Mouse (Mus musculus): ENCODE measurements at regions not wholly inside any gene's neighbourhood (a gene's known extent, or its start where the extent isn't known, plus 50 kb on each side); places are given as distances from the start of the nearest gene placed in this dataset.

DNA sequence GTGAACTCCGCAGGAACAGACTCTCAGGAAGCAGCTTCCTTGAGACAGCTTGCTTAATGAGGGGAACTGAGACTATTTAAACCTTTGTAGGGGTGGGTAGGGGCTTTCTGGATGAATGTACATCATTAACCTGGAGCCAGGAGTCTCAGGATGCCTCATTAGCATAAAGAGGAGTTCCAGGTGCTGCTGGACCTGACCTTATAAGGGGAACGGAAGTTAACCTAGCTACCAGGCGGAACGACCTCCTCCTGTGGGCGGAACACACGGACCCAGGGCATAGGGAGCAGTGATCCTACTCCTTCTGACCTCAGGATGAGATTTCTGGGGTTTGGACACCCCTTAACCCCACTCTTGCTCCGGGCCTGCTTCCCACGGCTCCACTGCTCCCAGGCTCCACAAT, 417.6 kb upstream of the Smim15 start:
- no peak for DNase-seq

DNA sequence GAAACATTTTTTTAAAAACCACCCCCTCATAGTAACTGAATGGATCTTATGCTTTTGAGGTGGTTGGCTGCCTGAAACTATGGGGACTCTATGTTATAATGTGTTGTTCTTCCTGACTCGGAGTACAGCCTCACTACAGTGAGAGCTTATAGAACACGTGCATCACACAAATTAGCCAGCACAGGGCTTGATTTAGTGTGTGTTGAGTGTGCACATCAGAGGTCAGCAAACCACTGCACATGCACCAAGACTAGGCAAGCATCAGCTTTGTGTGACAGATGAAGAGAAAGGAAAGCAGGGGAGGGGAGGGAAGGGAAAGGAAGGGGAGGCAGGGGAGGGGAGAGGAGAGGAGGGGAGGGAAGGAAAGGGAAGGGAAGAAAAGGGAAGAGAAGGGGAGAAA, 422.9 kb upstream of the Smim15 start:
- no peak for DNase-seq

DNA sequence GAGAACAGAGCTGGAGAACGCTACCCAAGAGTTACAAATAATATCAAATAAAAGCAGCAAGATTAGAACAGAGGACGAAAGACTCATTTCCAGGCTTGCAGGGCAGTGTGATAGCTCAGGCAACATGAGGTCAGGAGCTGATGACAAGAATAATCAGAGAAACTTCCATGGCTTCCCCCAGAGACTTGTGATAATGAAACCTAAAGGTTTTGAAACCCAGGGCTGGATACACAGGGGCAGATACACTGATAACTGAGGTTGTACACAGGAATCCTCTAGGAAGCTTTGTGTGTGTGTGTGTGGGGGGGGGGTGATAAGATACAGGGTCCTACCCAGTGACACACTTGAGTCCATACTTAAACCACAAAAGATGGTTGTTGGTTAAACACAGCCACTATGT, 423.4 kb upstream of the Smim15 start:
- no peak for DNase-seq

DNA sequence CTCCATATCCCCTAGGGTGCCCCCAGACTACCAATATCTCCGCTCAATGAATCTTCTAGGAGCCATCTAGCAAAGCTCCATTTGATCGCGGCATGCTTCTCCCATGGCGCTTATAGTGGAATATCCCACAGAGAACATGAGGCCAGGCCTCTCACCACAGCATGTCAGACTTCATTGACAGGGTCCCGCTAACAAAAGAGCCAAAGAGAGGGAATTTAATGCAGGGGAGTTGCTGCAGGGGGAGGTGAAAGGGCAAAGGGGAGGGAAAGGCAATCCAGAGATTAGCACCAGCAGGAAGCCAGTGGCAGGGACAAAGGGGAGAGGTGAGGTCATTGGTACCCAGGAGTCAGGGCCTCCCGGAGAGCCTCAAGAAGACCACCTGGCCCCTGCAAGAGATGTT, 424.0 kb upstream of the Smim15 start:
- DNase-seq = no peak

DNA sequence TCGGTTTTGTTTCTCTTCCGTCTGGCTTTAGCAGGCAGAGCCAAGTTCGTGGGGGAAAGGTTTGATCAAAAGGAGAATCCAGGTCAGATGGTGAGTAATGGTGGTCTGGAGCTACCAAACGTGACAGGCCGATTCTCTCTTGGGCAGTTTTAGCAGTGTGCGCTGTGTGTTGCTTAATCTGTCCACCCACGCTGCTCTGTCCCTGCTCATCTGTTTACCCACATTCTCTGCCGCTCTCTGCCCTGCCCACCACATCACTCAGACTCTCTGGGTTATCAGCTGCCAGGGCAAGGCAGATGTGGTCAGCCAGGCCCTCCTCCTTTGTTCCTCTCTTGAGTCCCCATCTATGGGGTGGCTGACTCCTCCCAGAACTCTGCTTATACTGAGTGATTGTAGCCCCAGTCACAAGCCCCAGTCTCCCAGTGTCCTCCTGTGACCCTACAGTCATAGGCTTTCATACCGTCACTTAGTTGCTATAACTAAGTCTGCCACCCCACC, 424.8 kb upstream of the Smim15 start:
- no peak for DNase-seq

DNA sequence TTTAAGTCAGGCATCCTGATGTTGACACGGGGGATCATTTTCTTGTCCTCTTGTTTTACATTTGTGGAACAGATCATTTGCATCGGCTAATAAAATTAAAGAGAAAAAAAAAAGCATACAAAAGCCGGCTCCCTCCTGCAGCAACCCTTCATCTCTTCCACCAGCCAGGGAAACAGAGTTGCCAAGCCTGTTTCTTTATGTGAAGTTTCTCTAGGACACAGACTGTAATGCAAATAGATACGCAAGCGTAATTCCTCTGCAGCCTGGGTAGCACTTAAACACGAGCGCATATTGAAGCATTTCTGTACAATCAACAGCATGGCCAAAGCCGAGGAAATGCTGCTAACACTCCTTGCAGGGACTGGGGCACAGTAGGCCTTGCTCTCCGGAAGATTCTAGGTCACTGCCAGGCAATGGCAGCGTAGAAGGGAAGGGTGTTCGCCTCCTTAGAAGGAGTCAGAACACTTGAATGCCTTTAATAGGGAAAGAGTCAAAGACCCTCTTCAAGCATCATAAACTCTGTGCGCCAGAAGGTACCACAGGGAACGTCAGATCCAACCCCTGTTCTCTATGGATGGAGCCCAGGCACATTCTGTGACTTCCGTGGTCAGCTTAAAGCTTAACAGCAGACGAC, 425.3 kb upstream of the Smim15 start:
- DNase-seq = no peak

DNA sequence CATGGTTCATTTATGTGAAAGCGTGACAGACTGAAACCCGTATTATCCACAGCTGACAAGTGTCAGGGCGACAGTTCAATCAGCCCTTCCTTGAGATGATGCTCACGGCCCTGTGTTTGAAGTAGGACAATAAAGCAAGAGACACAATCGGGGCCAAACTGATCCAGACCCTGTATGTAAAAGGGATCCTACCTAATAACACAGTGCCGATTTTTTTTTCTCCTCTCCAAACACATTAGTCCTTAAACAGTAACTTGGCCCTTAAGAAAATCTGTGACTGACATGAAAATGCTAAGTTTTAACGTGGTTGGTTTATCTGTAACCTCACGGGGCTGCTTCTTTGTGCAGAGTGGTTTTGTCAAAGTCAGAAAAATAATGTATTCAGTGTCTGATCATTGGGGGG, 425.9 kb upstream of the Smim15 start:
- DNase-seq = no peak

DNA sequence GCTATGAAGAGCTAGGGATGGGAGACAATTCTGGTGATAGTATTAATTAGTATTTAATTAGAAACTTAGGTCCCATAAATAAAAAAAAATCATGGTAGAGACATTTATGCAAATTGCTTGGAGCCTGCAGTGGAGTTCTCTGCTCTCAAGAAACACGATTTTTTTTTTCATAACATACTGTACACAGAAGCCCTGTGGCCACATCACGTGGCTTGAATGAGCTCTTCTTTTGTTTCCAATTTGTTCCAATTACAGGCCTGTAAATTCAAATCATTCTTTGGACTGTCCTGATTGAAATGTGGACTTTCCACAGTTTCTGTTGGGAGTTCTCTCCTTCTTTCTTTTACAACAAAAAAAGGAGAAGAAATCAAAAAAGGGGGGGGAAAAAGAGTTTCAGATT, 426.7 kb upstream of the Smim15 start:
- DNase-seq = no peak

DNA sequence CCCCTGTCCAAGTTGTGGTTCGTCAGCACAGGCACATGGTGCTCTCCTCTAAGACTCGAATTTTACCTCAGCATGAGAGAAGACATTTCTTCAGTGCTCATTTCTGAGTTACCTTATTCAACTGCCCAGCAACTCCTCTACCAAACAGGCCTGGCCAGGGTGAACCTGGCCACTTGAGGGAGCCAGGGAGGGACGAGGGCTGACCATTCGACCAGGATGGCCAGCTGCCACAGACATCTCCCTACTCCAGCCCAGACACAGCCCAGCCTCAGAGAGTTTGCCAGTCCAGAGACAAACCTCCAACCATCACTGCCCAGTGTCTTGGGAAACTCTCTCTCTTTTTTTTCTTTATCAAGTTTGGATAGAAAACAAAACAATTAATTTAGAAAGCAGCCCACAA, 427.5 kb upstream of the Smim15 start:
- peak; percentile 20 to 74 for DNase-seq

DNA sequence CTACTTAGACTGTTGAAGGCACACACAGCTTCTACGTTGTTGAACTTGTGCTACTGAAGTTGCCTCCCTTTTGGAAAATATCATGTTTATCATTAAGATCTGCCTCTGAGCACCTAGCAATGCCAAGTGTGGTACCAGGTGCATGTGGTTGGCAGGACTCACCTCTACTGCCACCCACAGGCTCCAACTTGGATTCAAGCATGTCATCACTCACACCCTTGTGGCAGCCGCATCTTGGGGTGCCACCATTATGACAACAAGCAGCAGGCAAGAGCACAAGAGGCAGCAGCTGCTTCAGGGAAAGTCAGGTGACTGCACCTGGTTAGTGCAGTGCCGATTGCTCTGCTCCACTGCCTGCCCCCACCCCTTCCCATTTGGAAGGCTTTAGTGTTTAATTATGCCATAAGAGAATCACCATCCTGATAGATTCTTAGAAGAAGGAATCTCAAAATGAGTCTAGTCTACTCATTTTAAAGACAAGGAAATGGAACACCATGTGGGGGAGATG, 435.2 kb upstream of the Smim15 start:
- peak in 1 of 2 experiments; percentile 6 for DNase-seq

DNA sequence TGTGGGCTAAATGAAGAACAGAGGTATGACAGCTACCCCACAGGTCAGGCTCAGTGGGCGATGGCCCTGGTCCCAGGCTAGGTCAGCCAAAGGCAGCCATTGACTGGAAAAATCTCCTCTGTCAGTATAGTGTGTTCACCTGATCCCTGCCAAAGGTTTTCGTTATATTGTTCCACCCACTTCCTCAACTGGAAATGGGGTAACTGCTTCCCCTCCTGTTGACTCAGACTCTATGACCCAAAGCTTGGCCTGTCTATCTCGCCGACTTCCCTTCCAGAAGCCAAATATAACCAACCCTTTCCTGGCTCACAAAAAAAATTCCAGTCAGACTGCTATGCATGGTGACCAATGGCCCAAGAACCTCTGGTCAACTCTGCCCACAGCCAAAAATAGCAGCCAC, 437.0 kb upstream of the Smim15 start:
- DNase-seq = peak; percentile 21 to 57

DNA sequence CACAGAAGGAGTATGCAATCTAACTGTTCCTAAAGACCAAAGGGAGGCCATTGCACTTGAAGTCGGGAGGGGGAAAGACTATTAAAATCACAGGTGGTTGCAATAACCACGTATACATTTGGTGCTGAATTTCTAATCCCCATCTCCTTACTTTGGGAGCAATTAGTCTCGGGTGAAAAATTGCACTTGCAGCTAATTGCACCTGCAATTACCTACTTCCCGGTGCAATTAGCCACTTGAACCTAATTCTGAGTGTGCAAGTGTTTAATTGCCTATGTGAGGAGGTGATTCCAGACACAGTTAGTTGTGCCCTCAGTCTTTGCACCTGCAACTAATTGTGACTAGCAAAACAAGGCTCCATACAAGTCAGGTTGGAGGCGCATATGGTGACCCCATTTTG, 442.1 kb upstream of the Smim15 start:
- DNase-seq = no peak

DNA sequence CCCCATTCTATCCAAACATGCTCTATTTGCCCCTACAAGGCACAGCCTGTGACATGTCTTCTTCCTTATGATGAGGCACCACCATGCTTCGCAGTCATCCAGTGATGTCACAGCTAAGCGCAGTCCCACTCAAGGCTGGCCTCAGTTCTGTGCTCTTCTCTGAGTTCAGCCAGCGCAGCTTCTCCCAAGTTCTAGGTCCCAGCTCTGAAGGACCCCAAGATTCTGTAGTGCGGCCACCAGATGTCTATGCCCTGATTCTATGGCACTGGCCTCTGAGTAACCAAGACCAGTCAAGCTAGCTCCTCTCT, 443.2 kb upstream of the Smim15 start:
- no peak for DNase-seq

DNA sequence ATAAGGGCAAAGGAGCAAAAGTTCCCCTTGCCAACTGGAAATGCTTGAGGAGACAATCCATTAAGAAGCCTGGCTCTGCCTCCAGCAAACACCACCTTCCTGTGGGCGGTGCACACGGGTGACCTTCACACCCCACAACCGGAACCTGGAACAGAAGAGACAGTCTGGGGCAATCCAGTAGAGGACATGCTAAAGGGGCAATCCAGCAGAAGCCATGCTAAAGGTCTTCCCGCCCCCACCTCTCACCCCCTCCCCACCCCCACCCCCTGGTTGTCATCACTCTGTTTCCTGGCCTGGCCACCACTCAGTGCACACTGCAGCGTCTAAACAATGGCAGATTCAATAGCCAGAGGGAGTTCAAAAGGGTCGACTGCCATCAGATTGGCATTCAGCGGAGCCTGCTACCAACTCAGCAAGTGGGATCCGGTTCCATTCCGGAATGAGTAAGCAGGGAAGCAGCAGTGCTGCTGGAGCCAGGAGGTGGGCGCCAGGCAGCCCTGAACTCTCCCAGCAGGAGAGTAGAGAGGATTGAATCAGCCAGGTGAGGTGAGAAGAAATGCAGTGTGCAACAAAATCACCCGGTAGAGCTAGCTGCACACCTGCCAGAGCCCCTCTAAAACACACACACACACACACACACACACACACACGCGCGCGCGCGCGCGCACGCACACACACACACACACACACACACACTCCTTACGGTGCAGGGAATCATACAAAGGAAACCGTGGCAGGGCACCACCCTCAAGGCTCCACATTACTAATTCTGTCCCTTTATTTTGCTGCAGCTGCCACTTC, 443.7 kb upstream of the Smim15 start:
- DNase-seq = peak; percentile 71 to 73

DNA sequence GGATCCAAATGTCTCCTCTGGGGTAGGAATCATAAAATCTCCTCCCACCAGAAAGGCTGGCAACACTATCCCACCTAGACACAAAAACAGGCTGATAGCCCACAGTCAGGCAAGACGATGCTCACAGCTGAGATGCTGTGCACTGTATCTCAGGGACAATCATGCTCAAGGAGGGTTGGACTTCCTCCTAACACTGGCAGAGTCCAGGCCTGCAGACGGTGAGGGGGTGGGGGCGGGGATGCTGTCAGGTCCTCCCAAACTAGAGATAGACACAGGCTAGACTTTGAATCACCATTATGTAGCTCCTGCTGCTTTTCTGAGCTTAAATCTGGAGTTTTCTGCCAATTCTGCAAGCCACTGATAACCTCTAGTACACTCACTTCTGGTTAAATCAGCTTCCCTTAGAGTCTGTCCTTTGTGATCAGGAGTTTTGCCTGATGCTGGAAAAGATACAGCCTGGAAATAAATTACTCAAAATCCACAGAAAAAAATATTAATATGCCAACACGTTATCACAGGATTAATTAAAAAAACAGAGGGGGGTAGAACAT, 445.1 kb upstream of the Smim15 start:
- no peak for DNase-seq

DNA sequence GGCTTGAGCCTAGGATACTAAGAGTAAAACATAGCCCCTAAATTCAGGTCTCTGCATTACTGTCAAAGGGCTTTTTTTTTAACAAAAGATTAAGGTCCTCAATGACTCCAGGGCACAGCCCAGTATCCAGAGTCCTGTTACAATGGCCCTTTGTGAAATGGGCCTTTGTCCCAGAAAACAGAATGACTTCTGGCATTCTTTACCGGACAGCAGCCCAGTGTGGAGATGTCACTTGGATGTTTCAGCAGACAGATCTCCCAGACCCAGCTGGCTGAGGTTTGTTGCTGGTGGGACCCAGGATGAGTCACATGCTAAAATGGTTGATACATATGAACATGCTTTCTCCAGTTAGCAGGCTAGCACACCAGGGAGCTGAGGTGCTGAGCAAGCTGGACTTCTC, 445.9 kb upstream of the Smim15 start:
- DNase-seq = no peak

DNA sequence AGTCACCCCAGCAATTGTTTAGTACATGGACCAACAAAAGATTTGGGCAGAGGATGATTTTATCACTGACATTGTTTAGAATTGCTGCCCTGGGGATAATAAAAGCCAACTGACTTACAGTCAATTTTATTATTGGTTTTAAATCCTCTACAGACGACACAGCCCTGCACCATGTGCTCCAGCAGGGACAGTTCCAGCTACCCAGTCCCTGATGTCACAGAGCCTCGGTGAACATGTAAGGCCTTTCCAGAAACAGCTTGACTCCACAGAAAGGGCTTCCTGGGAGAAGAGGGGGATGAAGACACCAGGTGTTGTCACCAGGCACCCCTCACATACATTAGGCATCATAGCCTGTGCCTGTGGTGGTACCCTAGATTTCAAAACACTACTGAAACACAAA, 447.0 kb upstream of the Smim15 start:
- DNase-seq = no peak

DNA sequence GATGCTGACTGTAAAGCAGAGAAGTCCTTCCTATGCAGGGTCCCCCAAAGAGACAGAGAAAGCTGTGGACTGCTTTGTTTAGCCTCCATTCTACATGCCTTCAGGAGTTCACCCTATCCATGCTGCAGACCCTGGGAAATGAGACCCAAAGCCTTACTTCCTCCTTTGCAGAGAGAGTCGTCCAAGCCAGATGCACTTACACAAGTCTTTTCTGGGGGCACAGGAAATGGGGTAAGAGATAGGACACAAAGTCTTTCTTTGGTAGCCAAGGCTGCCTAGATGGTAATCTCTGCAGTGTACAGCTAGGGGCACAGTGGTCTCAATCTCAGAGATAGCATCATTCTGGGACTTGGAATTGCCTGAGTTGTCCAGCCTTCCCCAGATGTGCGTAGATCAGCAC, 448.1 kb upstream of the Smim15 start:
- no peak for DNase-seq

DNA sequence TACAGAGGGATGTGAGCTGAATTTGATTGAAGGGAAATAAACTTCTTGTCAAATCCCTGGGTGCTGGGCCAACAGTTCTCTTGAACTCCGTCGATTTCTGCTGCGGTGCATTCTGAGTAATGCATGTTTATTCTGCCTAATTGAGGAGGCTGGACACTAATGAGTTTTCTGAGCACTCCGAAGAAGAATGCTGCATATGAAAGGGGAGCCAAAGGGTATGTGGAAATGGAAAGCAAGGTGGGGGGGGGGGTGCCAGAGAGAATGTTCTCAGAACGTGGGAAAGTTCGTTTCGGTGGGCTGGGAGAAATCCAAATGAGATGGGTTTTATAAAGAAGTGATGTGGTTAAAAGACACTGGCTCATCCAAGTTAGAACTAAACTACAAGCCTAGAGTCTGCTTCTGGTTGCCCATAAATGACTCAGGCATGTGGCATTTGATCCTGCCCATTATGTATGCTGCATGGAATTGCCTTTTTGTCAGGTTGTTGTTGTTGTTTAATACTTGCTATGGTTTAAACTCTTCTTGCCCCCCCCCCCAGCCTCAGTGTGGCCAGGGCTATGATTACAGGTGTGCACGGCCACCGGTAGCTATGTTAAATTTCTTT, 455.7 kb upstream of the Smim15 start:
- no peak for DNase-seq

DNA sequence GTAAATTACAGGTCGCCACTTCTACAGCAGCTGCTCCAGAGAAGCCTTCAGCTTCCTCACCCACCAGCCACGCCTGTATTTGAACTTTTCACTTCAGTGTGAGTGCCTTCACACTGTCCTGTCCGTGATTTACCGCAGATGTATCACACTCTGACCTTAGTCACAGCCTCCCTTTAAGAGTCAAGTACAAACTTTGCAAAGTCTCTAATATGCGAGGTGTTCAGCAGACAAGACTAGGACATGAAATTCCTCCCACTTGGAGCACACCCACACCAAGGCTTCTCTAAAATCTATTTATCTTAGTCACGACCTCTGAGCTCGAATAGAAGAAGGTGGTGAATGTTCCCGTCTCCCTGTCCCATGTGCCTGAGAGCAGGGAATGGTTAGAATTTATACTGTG, 456.6 kb upstream of the Smim15 start:
- no peak for DNase-seq

DNA sequence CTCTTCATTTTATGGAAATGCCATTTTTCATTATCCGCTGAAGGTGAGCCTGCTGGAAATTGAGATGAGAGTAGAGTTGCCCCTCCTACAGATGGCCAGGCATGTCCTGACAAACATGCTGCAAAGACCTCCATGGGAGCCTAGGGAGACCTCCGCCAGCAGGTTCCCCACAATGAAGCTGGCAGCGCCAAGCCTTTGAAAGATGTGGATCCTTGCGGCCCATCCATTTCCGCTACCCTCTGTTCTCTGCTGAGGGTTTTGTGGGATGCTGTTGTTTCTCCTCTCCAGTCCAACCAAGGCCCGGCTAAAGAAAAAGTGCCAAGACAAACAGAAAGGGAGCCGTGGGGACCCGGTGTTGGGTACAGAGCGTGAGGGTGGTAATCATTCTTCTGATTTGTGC, 458.3 kb upstream of the Smim15 start:
- DNase-seq = no peak

DNA sequence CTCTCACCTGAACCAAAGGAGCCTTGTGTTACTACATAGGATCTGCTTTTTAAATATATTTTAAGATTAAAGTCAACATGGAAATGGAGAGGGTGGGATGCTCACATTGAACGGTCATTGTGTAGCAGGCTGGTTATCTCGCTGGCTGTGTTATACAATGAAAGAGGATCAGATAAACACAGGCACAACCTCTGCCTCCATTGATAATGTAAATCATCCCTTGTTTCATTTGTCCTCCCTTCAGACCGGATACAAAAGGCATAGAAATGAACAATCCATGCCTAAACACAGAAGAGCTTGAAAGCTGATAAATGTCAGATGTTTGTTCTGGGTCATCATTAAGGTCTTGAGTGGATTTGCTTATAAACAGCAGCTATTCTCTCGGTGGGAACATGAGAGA, 458.9 kb upstream of the Smim15 start:
- no peak for DNase-seq

DNA sequence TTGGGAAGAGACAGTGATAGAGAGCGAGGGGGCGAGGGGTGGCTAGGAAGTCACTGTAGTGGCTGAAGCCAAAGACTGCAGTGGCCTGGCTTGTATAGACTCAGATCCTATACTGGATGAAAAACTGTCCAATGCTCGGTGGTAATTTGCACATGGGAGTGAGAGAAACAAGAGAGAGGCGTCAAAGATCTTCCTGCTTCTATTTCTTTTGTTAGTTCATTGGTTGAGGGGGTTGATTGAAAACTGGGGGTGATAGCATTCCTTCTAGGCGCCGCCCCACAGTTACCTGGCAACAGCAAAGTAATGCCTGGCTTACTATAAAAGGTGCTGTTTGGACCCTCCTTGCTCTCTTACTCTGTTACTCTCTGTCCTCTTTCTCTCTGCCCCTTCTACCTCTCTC, 465.3 kb upstream of the Smim15 start:
- DNase-seq = no peak

DNA sequence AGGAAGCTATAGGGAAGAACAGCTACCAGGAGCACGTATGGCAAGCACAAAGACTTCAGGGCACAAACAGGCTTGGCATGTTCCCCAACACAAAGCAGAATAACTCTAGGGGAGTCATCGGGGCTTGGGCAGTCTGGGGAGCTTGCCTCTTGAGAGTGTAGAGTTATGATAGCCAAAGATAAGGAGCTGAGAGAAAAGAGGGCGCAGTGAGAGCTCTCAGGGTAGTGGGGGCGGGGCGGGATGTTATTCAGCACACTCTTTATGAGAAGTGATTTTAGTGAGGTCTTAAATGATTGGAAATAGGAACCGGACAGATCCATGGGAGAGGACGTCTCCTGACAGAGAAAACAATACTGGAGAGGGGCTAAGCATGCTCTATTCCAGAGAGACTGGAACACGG, 466.4 kb upstream of the Smim15 start:
- DNase-seq = no peak

All from kidney, postnatal 36 days (tissue).